Mouse (Mus musculus) layer of hippocampus, adult 6 months (tissue): ENCODE data around the gene Mt1. TPM values are rescaled to one million over a fixed set of nuclear protein-coding genes. Genes with fewer than 3 reads are reported as not detected.

Experiments
- long read RNA-seq, 2 experiments: library from polyadenylated mRNA; unstranded; transcript quantifications; one replicate each; pipeline ENCODE4 v2.0.0; 2019 to 2020
- polyA plus RNA-seq: library from polyadenylated mRNA; unstranded; fragments of <200 nt; fragmentation: Nextera tagmentation; gene quantifications from 2 replicates; pipeline ENCODE4 v1.2.3, GENCODE M21; 2021

Mt1 gene
- 1,161 and 1,492 TPM in 2 replicates for polyA plus RNA-seq
- long read RNA-seq, experiment 1, transcript Mt1-201 (3 exons, 549 nt), result major isoform, 442 of 443 reads
- long read RNA-seq, experiment 1, partial matches to known transcripts, result 0 of 443 reads
- long read RNA-seq, experiment 1, other reads (novel, unspliced or antisense), result 1 of 443 reads
- long read RNA-seq, experiment 2, transcript Mt1-201 (3 exons, 549 nt), result major isoform, 22 of 23 reads
- long read RNA-seq, experiment 2, partial matches to known transcripts, result 0 of 23 reads
- long read RNA-seq, experiment 2, other reads (novel, unspliced or antisense), result 0 of 23 reads

GRCm38 (mm10) chr8:94178857-94179712 is at the start of gene Mt1:
Gene Mt1 (plus strand): TSS chr8:94179082.

GRCm38 (mm10) chr8:94136933-94137332 is 41.9 kb upstream of the Mt1 start, which contains the start of gene Mt4:
Gene Mt4 (plus strand): TSS chr8:94137197.

GRCm38 (mm10) chr8:94152513-94153300 is 26.2 kb upstream of the Mt1 start, which contains the start of gene Mt3:
Gene Mt3 (plus strand): TSS chr8:94152607.

GRCm38 (mm10) chr8:94172075-94172808 is 6.6 kb upstream of the Mt1 start, which contains the start of gene Mt2:
Gene Mt2 (plus strand): TSS chr8:94172664.

GRCm38 (mm10) chr8:94214252-94215173 is 35.6 kb downstream of the Mt1 start, which contains the start of gene Nup93:
Gene Nup93 (plus strand): TSS chr8:94214564.

Other genes starting within 250 kb of the Mt1 start
- 59.9 and 60.4 TPM in 2 replicates for gene Amfr, start 166.2 kb upstream of the Mt1 start, polyA plus RNA-seq
- 24.9 and 26.4 TPM in 2 replicates for gene Nudt21, start 142.1 kb upstream of the Mt1 start, polyA plus RNA-seq
- gene Ogfod1, start 141.9 kb upstream of the Mt1 start, polyA plus RNA-seq, result 46.5 and 61.5 TPM in 2 replicates
- gene Bbs2, start 80.2 kb upstream of the Mt1 start, polyA plus RNA-seq, result 9.3 and 10.1 TPM in 2 replicates
- gene Mt4, start 41.9 kb upstream of the Mt1 start, polyA plus RNA-seq, result not detected in 2 replicates
- gene Mt3, start 26.5 kb upstream of the Mt1 start, polyA plus RNA-seq, result 1,521 and 1,896 TPM in 2 replicates
- 448 and 450 TPM in 2 replicates for gene Mt2, start 6.4 kb upstream of the Mt1 start, polyA plus RNA-seq
- gene Nup93, start 35.5 kb downstream of the Mt1 start, polyA plus RNA-seq, result 9.1 and 9.7 TPM in 2 replicates
- not detected in 2 replicates for gene Slc12a3, start 150.1 kb downstream of the Mt1 start, polyA plus RNA-seq
- 72.5 and 78.7 TPM in 2 replicates for gene Herpud1, start 207.4 kb downstream of the Mt1 start, polyA plus RNA-seq